Mouse (Mus musculus): ENCODE measurements around the gene Idh3g. TPM values are rescaled to one million over a fixed set of nuclear protein-coding genes. Genes with fewer than 3 reads are reported as not detected.

The Idh3g gene
- polyA plus RNA-seq (2015; fragmentation: Nextera tagmentation; extraction: Ambion mirVana): 232 and 252 TPM in 2 replicates

DNA sequence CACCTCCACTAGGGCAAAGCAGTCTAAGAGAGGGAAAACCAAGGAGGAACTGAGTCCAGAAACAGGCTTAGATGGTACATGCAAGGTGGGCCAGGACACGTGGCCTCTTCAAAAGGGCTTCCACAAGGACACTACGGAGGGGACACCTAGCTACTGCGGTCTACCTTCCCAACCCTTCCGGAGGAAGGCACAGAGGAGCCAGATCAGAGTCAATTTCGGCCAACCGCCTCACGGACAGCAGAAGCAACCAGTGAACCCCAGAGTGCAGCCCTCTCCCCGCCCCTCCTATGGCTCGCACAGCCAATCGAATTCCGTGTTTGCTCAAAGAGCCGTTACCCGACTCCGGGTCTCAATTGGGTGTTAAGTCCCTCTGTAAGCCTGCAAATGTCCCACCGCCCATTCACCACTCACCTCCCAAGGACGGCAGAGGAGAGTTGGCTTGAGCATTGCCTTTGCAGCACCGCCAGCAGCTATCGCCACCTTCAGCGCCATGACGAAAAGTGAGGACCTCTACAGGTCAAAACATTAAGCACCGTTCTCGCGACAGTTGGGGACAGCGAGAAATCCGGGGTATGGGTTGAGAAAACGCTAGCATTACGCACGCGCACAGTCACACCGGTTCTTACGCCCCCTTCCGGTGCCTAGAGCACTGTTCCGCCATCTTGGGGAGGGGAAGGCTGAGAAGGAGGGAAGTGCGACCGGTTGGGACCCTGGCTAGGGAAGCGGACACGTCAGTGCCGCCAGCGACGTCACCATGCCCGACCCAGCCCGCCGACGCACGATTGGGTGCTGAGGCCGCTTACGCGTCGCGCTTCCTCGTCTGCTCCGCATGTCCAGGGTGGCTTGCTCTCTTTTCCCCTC lies at the start of gene Idh3g, which contains the start of gene Ssr4:
TSS of gene Idh3g (minus strand) at position 534 of the 861 bp plus-strand sequence.
TSS of gene Ssr4 (plus strand) at position 665 of the 861 bp plus-strand sequence.
- peak within 1 kb of the TSS; percentile 73 for H3K9ac ChIP-seq (ENCODE audit: low read depth, low read length)
- ATAC-seq: peak; percentile 98
- 15% methylated on average over 50 of the region's 52 CpGs for WGBS

DNA sequence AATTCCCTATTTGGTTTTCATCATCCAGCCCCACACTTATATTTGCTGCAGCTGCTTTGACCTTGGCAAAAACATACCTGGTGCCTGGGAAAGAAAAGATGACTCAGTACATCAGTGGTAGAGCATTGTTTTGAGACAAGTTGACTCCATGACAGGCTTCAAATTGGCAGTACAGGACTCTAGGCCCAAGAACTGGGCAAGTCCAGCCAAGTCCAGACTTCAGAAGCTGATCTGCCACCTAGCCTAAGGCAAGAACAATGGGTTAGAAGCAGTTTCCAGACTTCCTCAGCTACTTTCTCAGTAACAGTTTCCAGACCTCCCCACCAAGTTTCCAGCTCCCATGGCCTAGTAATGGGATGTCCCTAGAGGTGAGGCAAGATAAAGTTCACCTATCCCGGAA lies 49.0 kb upstream of the Idh3g start:
- 100% methylated on average over 1 of the region's 1 CpGs for WGBS
- H3K4me1 ChIP-seq (ENCODE audit: control insufficient read depth, insufficient read depth, low read length): no peaks in the 10 kb centered on the region
- no peaks in the 10 kb centered on the region for H3K9me3 ChIP-seq (replicated peaks; ENCODE audit: control insufficient read depth, low read length, poor library complexity, severe bottlenecking)
- no peaks in the 10 kb centered on the region for H3K27me3 ChIP-seq (ENCODE audit: control insufficient read depth, insufficient read depth, low read depth, low read length)
- ATAC-seq: no peak
- H3K27ac ChIP-seq (ENCODE audit: low read length): no peak overlapping the region
- no peak overlapping the region for H3K4me2 ChIP-seq (ENCODE audit: low read length)
- no peak overlapping the region for H3K9ac ChIP-seq (ENCODE audit: low read depth, low read length)
- no peak overlapping the region for H3K4me3 ChIP-seq (ENCODE audit: low read depth, low read length)
- H3K36me3 ChIP-seq (ENCODE audit: control insufficient read depth, insufficient read depth, low read length): no peaks in the 10 kb centered on the region

More for the DNA sequence above, at the start of gene Idh3g, which contains the start of gene Ssr4:
- no peaks in the 10 kb centered on the region for H3K27me3 ChIP-seq (ENCODE audit: control insufficient read depth, insufficient read depth, low read depth, low read length)
- H3K9me3 ChIP-seq (replicated peaks; ENCODE audit: control insufficient read depth, low read length, poor library complexity, severe bottlenecking): no peaks in the 10 kb centered on the region
- peak within 1 kb of the TSS; percentile 57 for H3K4me3 ChIP-seq (ENCODE audit: low read depth, low read length)
- peaks cover under 1% of the 10 kb centered on the region; the same call in 1 of the 2 replicates for H3K36me3 ChIP-seq (ENCODE audit: control insufficient read depth, insufficient read depth, low read length)
- peak within 1 kb of the TSS; percentile 74 for H3K4me2 ChIP-seq (ENCODE audit: low read length)
- H3K4me1 ChIP-seq (ENCODE audit: control insufficient read depth, insufficient read depth, low read length): peaks cover 28% of the 10 kb centered on the region
- peak within 1 kb of the TSS; percentile 90 for H3K27ac ChIP-seq (ENCODE audit: low read length)

- Histone ChIP-seq H3K4me3 (ENCODE audit: low read depth, low read length) (peak within 1 kb of the TSS; percentile 65), H3K36me3 (ENCODE audit: control insufficient read depth, insufficient read depth, low read length) (no peaks in the 10 kb centered on the region), H3K27ac (ENCODE audit: low read length) (peak within 1 kb of the TSS; percentile 95), H3K4me1 (ENCODE audit: control insufficient read depth, insufficient read depth, low read length) (peaks cover 13% of the 10 kb centered on the region), H3K4me2 (ENCODE audit: low read length) (peak within 1 kb of the TSS; percentile 62), H3K9me3 (replicated peaks; ENCODE audit: control insufficient read depth, low read length, poor library complexity, severe bottlenecking) (no peaks in the 10 kb centered on the region; the same call in 1 of the 2 replicates), H3K27me3 (ENCODE audit: control insufficient read depth, insufficient read depth, low read depth, low read length) (no peaks in the 10 kb centered on the region), H3K9ac (ENCODE audit: low read depth, low read length) (peak within 1 kb of the TSS; percentile 89)
- ATAC-seq: peak; percentile 89
- 17% methylated on average over 44 of the region's 84 CpGs for WGBS
Observed at GRCm38 (mm10) chrX:73824185-73825151, 37.8 kb upstream of the Idh3g start, which contains the start of gene Pdzd4. Pdzd4 (minus strand) TSS chrX:73824969.

GRCm38 (mm10) chrX:73823747-73824146 lies 37.0 kb upstream of the Idh3g start:
- Histone ChIP-seq H3K27me3 (ENCODE audit: control insufficient read depth, insufficient read depth, low read depth, low read length) (no peaks in the 10 kb centered on the region), H3K27ac (ENCODE audit: low read length) (peak overlapping the region; percentile 95), H3K4me2 (ENCODE audit: low read length) (peak overlapping the region; percentile 62), H3K36me3 (ENCODE audit: control insufficient read depth, insufficient read depth, low read length) (no peaks in the 10 kb centered on the region), H3K4me1 (ENCODE audit: control insufficient read depth, insufficient read depth, low read length) (peaks cover 13% of the 10 kb centered on the region), H3K4me3 (ENCODE audit: low read depth, low read length) (peak overlapping the region; percentile 65), H3K9me3 (replicated peaks; ENCODE audit: control insufficient read depth, low read length, poor library complexity, severe bottlenecking) (no peaks in the 10 kb centered on the region; the same call in 1 of the 2 replicates), H3K9ac (ENCODE audit: low read depth, low read length) (peak overlapping the region; percentile 89)
- peak; percentile 53 for ATAC-seq
- 28% methylated on average over 17 of the region's 17 CpGs for WGBS

GRCm38 (mm10) chrX:73816596-73817314 lies 30.1 kb upstream of the Idh3g start:
- H3K4me1 ChIP-seq (ENCODE audit: control insufficient read depth, insufficient read depth, low read length): peaks cover 4% of the 10 kb centered on the region; the same call in 1 of the 2 replicates
- H3K4me3 ChIP-seq (ENCODE audit: low read depth, low read length): no peak overlapping the region
- H3K4me2 ChIP-seq (ENCODE audit: low read length): no peak overlapping the region
- no peak overlapping the region for H3K27ac ChIP-seq (ENCODE audit: low read length)
- no peaks in the 10 kb centered on the region for H3K9me3 ChIP-seq (replicated peaks; ENCODE audit: control insufficient read depth, low read length, poor library complexity, severe bottlenecking)
- ATAC-seq: no peak
- H3K27me3 ChIP-seq (ENCODE audit: control insufficient read depth, insufficient read depth, low read depth, low read length): no peaks in the 10 kb centered on the region
- no peaks in the 10 kb centered on the region for H3K36me3 ChIP-seq (ENCODE audit: control insufficient read depth, insufficient read depth, low read length)
- 50% methylated on average over 3 of the region's 3 CpGs for WGBS
- H3K9ac ChIP-seq (ENCODE audit: low read depth, low read length): no peak overlapping the region

DNA sequence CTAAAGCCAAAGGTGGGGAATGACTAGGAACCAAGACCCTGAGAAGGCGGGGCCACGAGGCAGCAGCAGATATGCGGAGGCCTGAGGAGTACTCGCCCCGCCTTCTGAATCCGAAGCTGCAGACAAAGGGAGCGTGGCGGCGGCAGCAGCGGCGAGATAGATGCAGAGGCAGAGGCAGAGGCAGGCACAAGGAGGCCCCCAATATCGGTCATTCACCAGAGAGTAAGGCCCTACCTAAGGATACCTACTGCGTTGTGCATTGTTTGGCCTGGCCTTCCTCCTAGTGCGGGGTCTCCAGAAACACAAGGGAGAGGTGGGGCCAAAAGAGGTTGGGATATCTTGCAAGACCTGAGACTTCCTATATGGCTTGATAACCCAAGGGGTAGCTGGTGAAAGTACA lies 28.4 kb upstream of the Idh3g start:
- H3K4me2 ChIP-seq (ENCODE audit: low read length): peak overlapping the region; percentile 51
- peak overlapping the region; percentile 73 for H3K27ac ChIP-seq (ENCODE audit: low read length)
- 14% methylated on average over 14 of the region's 14 CpGs for WGBS
- H3K4me1 ChIP-seq (ENCODE audit: control insufficient read depth, insufficient read depth, low read length): no peaks in the 10 kb centered on the region
- H3K9ac ChIP-seq (ENCODE audit: low read depth, low read length): peak overlapping the region; percentile 67
- no peaks in the 10 kb centered on the region for H3K9me3 ChIP-seq (replicated peaks; ENCODE audit: control insufficient read depth, low read length, poor library complexity, severe bottlenecking)
- peak overlapping the region; percentile 25; the same call in 1 of the 2 replicates for H3K4me3 ChIP-seq (ENCODE audit: low read depth, low read length)
- ATAC-seq: peak; percentile 89
- H3K27me3 ChIP-seq (ENCODE audit: control insufficient read depth, insufficient read depth, low read depth, low read length): no peaks in the 10 kb centered on the region
- no peaks in the 10 kb centered on the region for H3K36me3 ChIP-seq (ENCODE audit: control insufficient read depth, insufficient read depth, low read length)

GRCm38 (mm10) chrX:73805814-73806213 lies 19.1 kb upstream of the Idh3g start:
- peak; percentile 60; the same call in 1 of the 2 replicates for ATAC-seq
- peak overlapping the region; percentile 28; the same call in 1 of the 2 replicates for H3K27ac ChIP-seq (ENCODE audit: low read length)

DNA sequence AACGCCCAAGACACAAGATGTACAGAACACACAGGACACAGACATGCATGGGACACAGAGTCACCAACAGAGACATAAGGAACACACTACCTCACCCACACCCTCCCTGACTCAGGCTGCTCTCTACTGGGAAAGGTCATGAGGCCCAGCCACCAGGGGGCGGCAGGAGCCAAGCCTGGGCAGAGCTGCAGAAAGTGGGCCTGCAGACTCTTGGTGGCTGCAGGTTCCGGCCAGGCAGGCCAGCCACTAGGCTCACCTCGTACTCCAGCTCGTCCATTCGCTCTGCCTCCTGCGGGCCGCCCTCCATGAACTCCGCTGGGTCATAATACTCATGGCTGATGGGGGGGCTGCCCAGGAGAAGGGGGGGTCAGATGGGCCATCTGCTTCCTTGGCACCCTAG lies 11.8 kb upstream of the Idh3g start:
- Histone ChIP-seq H3K4me3 (ENCODE audit: low read depth, low read length) (no peak overlapping the region), H3K36me3 (ENCODE audit: control insufficient read depth, insufficient read depth, low read length) (no peaks in the 10 kb centered on the region), H3K27me3 (ENCODE audit: control insufficient read depth, insufficient read depth, low read depth, low read length) (no peaks in the 10 kb centered on the region), H3K27ac (ENCODE audit: low read length) (no peak overlapping the region), H3K4me1 (ENCODE audit: control insufficient read depth, insufficient read depth, low read length) (no peaks in the 10 kb centered on the region), H3K4me2 (ENCODE audit: low read length) (no peak overlapping the region), H3K9me3 (replicated peaks; ENCODE audit: control insufficient read depth, low read length, poor library complexity, severe bottlenecking) (no peaks in the 10 kb centered on the region), H3K9ac (ENCODE audit: low read depth, low read length) (no peak overlapping the region)
- 30% methylated on average over 9 of the region's 9 CpGs for WGBS
- ATAC-seq: peak; percentile 41; the same call in 1 of the 2 replicates

More at GRCm38 (mm10) chrX:73805814-73806213, 19.1 kb upstream of the Idh3g start:
- no peak overlapping the region for H3K4me3 ChIP-seq (ENCODE audit: low read depth, low read length)
- H3K4me2 ChIP-seq (ENCODE audit: low read length): no peak overlapping the region
- H3K9me3 ChIP-seq (replicated peaks; ENCODE audit: control insufficient read depth, low read length, poor library complexity, severe bottlenecking): no peaks in the 10 kb centered on the region
- 57% methylated on average over 1 of the region's 1 CpGs for WGBS
- no peak overlapping the region for H3K9ac ChIP-seq (ENCODE audit: low read depth, low read length)
- H3K36me3 ChIP-seq (ENCODE audit: control insufficient read depth, insufficient read depth, low read length): no peaks in the 10 kb centered on the region
- H3K4me1 ChIP-seq (ENCODE audit: control insufficient read depth, insufficient read depth, low read length): peaks cover 7% of the 10 kb centered on the region
- H3K27me3 ChIP-seq (ENCODE audit: control insufficient read depth, insufficient read depth, low read depth, low read length): no peaks in the 10 kb centered on the region
